Mouse (Mus musculus) adrenal gland, adult (tissue): ENCODE results near the gene Npb.

ENCODE experiments used
- DNase-seq, 2 experiments: peaks; one replicate each; pipeline ENCODE4 v3.0.0; 2022 to 2023; ENCODE audit warnings: low spot score in 1 of 2; ENCODE audit not compliant: inconsistent age in 2 of 2

Gene Npb

DNA sequence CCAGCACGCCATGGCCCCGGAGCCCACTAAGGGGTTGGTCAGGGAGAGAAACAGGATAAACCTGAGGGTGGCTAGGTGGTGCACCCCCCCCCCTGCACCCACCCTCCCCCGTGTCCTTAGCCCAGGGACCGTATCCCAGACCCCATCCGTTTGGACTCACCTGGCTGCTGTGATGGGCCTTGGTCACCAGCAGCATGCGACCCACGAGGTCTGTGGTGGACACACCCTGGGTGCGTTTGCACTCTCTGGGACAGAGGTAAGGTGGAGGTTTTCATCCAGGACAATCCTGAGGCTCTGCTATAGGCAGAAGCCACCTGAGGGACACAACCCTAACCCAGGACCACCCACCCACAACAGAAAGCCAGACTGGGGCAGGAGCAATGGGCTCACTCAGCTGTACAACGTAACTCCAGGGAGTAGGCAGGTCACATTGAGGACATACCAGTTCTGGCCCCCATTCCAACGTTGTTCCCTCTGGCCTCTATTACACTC is 5.2 kb downstream of the Npb start:
- peak in 1 of 2 experiments; percentile 30 for DNase-seq

DNA sequence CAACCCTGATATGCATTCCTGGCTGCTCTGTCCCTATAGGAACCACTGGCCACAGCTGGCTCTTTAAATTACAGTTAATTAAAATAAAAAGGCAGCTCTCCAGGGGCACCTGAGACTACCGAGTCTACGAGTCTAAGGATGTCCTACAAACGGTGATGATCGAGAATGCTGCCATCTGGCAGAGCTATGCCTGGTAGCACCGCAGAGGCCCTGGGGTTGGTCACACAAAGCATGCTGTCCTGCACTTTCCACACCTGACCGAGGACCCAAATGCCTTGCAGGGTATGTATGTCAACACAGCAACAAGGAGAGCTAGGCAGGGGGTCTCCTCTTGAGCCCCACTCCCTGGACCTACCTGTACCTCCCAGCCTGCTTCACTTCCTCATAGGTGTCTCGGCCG is 5.7 kb downstream of the Npb start:
- DNase-seq: peak in 1 of 2 experiments; percentile 43

DNA sequence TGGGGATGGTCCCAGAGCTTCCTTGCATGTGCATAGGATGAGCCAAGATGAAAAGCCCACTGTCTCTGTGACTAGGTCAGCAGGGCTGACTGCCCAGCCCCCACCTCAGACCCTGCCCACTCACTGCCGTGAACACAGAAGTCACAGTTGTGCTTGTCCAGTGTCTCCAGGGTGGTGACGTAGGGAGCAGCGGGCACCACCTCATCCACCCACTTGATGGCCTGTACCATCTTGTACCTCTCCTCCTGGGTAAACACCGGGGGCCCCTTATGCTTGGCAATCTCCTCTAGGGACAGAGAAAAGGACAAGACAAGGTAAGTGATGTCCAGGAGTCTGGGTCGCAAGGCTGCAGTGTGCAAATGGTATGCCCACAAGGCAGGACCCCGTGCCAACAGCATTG is 6.9 kb downstream of the Npb start:
- DNase-seq: peak in 1 of 2 experiments; percentile 32

DNA sequence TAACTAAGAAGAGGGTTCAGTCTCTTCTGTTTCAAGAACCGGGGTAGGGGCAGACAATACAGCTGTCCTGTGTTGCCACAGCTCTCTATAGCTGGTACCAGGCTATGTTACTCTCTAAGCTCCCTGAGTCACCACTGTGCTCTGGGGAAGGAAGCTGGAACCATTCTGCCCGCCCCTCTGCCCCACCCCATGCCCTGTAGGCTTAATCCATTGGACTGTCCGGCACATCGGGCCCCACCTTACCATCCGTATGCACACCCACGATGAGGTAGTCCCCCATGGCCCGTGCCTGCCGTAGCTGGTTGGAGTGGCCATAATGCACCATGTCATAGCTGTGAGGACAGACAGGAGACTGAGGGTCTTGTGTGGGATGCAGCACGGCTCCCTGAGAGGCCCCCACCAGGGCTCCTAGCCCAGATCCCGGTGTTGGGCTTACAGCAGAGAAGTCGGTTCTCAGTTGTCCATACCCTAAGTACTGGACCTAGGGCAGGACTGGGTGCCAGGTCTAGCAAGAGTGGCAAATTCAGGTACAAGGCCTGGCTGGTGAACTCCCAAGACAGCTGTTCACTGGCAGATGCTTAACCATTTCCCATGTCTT is 7.4 kb downstream of the Npb start:
- peak in 1 of 2 experiments; percentile 32 for DNase-seq

- no peak for DNase-seq
These were observed 8.5 kb downstream of the Npb start for GRCm38 (mm10) chr11:120616617-120617294.

DNA sequence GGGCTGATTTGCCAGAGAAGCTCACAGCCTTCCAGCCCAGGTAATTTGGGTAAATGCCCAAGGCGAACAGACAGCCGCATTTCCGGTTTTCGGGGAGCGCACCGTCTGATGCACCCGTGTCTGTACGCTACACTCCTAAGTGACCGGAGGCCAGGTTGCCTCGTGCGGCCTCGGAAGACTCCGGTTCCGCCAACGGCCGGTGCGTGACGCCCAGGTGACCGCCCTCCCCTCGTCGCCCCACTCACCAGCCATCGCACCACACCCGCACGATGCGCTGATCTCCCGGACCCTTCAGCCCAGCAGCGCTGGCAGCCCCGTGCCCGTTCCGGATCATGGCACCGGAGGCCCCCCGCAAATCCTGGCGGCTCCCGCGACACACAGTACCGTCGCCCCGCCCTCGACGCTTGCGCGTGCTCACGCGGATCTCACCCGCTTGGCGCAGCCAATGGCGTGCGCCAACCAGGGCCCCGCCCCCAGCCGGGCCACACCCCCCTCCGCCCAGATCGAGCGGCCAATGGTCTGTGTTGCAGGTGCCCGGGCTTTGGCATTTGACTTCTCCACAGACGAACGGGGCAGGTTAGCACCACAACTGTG is 9.3 kb downstream of the Npb start, which contains the start of gene Pcyt2:
Pcyt2 (minus strand) TSS at position 418 of the 594 bp plus-strand sequence.
- DNase-seq: peak; percentile 97

DNA sequence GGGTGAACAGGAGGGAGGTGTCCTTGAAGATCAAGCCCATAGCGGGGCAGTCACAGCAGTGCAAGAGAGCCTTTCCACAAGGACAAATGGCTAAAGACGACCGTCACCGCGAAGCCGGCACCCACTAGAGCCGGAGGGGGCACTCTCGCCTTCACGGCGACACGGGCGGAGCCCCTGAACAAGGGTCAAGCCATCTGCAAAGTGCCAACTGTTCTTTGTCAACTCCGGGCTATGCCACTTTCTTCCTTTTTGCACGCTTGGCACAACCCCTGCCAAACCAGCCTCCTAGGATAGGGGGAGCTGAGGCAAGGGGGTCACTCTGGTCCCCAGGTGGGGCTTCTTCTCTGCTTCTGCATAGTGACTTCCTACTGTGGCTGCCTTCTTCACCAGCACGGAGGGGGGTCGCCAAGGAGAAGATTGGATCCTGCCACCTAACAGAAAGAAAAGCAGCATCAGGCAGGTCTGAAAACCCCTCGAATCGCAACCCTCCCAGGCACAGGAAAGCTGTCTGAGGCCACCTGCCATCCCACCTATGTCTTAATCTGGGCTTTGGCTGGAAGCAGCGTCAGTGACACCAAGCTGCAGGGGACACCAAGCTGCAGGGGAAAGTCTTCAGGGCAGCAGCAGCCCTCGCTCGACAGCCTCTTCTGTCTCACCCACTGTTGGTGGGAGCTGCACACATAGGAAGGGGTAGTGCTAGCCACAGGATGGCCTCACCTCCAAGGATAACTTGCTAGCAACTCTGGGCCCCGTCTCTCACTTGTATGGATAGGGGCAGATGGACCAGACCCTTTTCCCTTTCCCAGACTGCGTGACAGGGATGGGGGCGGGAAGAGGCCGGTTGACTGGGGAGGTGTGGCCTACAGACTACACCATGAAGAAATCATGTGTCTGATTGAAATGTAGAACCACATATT is 10.6 kb downstream of the Npb start:
- DNase-seq: peak in 1 of 2 experiments; percentile 75

- peak in 1 of 2 experiments; percentile 24 for DNase-seq
These were observed 11.9 kb downstream of the Npb start for GRCm38 (mm10) chr11:120620195-120620594.

- DNase-seq: peak in 1 of 2 experiments; percentile 83
These were observed 14.5 kb downstream of the Npb start for GRCm38 (mm10) chr11:120622805-120623204.

- DNase-seq: peak; percentile 76 to 88
These were observed 15.8 kb downstream of the Npb start for GRCm38 (mm10) chr11:120623961-120624679.

DNA sequence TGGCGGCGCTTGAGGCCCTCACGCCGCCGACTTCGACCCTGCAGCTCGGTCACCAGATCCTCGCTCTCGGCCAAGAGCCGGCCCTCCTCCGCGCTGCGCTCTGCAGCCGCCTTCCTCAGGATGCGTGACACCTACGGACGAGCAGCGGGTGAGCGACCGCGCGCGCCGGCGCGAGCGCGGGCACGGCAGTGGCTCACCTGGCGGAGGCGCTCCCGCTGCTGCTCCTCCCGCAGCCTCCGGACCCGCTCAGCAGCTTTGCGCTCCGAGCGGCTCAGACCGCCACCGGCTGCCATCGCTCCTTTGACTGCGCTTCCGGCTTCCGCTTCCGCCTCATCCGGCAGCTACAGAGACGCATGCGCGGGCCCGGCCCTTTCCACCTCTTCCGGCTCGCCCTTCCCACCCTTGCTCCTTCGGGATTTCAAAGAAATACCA is 16.4 kb downstream of the Npb start:
- DNase-seq: peak; percentile 89 to 94

DNA sequence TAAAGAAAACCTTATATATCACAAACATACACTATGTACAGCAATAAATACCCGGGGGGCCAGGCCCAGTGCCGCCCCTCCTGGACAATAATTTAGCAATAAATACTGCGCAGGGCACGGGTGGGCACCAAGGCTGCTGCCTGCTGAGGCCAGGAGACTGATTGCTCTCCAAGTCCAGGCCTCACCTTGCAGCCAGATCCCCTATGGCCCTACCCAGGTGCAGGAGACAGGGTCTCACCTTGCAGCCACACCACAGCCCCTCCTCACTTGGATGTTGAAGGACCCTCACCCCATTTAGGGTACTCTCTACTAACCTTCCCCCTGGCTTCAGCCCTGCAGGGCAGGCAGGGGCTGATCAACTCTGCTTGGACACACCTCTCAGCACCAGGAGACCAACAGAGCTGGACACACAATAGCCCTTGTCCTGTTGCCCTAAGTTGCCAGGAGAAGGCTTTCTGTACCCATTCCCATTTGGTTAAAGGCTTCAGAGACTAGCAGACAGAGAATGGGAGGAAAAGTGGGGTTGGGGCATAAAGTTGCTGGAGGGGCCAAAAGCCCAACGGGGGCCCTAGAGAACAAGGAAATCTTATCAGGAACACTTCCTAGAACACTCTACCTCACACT is 17.0 kb downstream of the Npb start, which contains the start of gene Sirt7:
Sirt7 (minus strand) TSS at position 89 of the 624 bp plus-strand sequence.
- DNase-seq: peak in 1 of 2 experiments; percentile 31

GRCm38 (mm10) chr11:120626785-120627467 is 18.6 kb downstream of the Npb start:
- DNase-seq: peak; percentile 7 to 39

DNA sequence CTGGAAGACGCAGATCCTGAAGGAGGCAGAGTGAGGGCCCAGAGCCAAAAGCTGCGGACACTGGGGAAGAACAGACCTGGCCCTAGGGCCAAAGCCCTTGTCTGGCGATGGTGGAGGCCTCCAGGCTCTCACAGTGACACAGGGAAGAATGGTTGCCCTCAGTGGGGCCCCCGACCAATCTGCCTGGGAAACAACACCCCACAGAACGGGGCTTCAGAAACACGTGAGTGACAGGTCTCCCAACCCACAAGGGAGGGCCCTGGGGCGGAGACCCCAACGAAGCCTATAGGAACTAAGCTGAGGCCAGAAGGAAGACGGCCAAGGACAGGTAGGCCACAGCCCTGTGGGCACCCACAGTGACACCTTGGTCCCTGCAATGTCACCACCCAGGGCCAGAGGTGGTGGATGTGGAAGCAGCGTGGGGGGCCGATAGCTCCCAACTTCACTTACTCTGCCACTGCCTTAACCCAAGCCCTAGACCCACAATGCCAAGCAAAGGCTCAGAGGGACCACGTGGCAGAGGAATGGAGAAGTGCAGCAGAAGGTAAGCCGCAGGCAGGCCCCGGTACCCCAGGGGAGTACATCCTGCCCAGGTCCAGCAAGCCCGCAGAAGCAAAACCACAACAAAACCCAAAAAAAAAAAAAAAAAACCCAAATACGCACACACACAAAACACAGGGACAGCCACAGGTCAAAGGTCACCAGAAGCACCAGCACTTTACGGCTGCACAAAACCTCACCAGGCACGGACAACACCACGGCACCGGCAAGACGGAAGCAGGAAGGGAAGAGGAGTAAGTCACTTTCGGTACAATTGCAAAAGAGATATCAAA is 19.4 kb downstream of the Npb start:
- peak; percentile 27 to 50 for DNase-seq

DNA sequence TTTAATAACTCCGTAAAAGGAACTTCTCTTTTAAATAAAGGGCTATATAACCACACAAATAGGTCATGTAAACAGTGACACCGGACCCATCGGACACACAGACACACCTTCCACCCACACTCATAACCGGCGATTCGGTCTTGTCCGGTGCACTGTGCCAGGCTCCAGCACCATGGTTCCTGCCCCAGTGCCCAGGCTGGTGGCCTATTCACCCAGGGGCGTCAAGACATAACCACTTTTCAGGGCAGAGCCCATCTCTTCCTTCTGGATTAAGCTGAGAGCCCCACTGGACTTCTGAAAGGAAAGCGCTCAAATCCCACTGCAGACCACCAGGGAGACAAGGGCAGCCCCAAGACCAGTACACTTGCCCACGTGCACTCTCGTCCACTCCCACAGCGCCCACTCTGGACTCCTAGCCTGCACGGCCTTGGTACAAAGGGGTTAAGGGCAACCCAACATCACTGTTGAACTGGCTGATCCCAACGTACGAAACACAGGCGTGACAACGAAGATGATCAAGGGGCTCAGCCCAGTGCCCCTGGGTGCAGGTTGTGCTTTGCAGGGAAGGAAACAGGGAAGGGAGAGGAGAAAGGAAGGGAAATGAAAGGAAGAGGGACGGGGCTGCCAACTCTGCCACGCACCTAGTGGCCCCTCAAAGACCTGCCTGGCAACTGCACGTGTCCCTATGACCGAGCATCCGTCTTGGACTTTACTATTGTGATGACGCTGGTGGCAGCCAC is 20.5 kb downstream of the Npb start:
- DNase-seq: peak in 1 of 2 experiments; percentile 31

- peak; percentile 68 to 82 for DNase-seq
These were observed 21.1 kb downstream of the Npb start for GRCm38 (mm10) chr11:120629341-120629730.

DNA sequence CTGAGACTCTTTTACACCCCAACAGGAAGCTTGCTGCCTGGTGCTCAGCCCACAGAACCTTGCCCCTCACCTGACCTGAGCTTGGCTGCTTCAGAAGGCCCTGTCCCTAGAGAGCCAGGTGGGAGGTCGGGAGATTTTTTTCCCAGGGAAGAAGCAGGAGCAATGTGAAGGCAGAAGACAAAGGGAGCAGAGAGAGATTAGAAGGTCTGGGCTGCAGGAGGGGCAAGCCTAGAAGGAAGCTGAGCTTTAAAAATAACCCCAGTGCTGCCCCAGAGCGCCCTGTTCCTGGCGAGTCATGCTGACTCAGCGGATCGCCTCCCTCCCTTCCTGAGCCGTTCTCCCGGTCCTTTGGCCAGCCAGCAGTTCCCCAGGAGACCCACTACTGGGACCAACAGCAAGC is 21.6 kb downstream of the Npb start:
- peak; percentile 78 to 82 for DNase-seq
